Mouse (Mus musculus): ENCODE measurements around the gene 4930455H04Rik.

DNA sequence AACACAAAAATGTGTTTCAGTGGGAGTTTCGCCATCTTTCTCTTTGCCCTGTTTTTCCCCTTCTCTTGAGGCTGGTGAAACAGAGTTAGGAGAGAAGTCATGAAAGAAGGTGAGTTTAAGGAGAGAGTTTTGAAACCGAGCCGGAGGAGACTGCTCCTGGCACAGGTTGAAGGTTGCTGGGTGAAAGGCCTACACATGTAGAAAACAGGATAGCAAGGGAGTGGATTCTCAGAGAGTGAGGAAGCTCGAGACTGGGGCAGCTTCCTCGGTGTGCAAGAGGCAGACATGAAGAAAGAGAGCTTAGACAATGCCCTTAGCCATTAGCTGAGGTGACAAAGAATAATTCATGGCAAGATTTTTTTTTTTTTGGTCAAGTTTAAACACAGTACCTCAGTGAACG lies 14.7 kb upstream of the 4930455H04Rik start:
- no peak for TF ChIP-seq CTCF (IDR thresholded peaks at IDR 0.05; ENCODE audit: borderline replicate concordance, insufficient read depth, low read depth, low read length)
- no peak for TF ChIP-seq POLR2A (IDR thresholded peaks at IDR 0.05; ENCODE audit: borderline replicate concordance, insufficient read depth, low read length)

All from cerebellum, adult 2 months (tissue).